Mouse (Mus musculus) mesoderm, embryonic 11.5 days (tissue): ENCODE data around the gene Pes1.
"Not testable (repeated sequence)": the region's sequence is repeated elsewhere in the genome, so short reads cannot be mapped to it uniquely, and the experiment has no call there.

Experiments
- DNase-seq: peaks from one replicate; pipeline ENCODE4 v3.0.0-alpha.2; 2012; ENCODE audit warnings: low read depth, low spot score

Gene Pes1

GRCm38 (mm10) chr11:3963610-3964415 is at the start of gene Pes1:
Pes1 (plus strand) TSS chr11:3963975.
- peak; percentile 86 for DNase-seq

GRCm38 (mm10) chr11:3914109-3914840 is 49.5 kb upstream of the Pes1 start, which contains the start of gene Slc35e4:
Slc35e4 (minus strand) TSS chr11:3914664.
- peak; percentile 84 for DNase-seq

GRCm38 (mm10) chr11:3918738-3919137 is 45.0 kb upstream of the Pes1 start:
- peak; percentile 18 for DNase-seq

- DNase-seq, result no peak
Observed at GRCm38 (mm10) chr11:3920476-3920875, 43.3 kb upstream of the Pes1 start.

GRCm38 (mm10) chr11:3921281-3921850 is 42.4 kb upstream of the Pes1 start:
- peak; percentile 58 for DNase-seq

- DNase-seq, result no peak
Observed at GRCm38 (mm10) chr11:3922115-3922514, 41.7 kb upstream of the Pes1 start.

- DNase-seq, result no peak
Observed at GRCm38 (mm10) chr11:3922731-3923130, 41.0 kb upstream of the Pes1 start.

GRCm38 (mm10) chr11:3925916-3926315 is 37.9 kb upstream of the Pes1 start:
- no peak for DNase-seq

GRCm38 (mm10) chr11:3930019-3930418 is 33.8 kb upstream of the Pes1 start:
- DNase-seq, result no peak

GRCm38 (mm10) chr11:3930931-3931330 is 32.8 kb upstream of the Pes1 start:
- DNase-seq, result no peak

- DNase-seq, result peak; percentile 83
Observed at GRCm38 (mm10) chr11:3931511-3932211, 32.1 kb upstream of the Pes1 start, which contains the start of gene Tcn2. Tcn2 (minus strand) TSS chr11:3932159.

- DNase-seq, result no peak
Observed at GRCm38 (mm10) chr11:3933756-3934285, 30.0 kb upstream of the Pes1 start.

- no peak for DNase-seq
Observed at GRCm38 (mm10) chr11:3935135-3935534, 28.6 kb upstream of the Pes1 start.

- DNase-seq, result no peak
Observed at GRCm38 (mm10) chr11:3936318-3936717, 27.5 kb upstream of the Pes1 start.

- no peak for DNase-seq
Observed at GRCm38 (mm10) chr11:3937321-3937874, 26.4 kb upstream of the Pes1 start.

- DNase-seq, result no peak
Observed at GRCm38 (mm10) chr11:3941371-3941770, 22.4 kb upstream of the Pes1 start.

GRCm38 (mm10) chr11:3946386-3946785 is 17.4 kb upstream of the Pes1 start:
- DNase-seq, result no peak

GRCm38 (mm10) chr11:3954876-3955275 is 8.9 kb upstream of the Pes1 start:
- DNase-seq, result not testable (repeated sequence)

- DNase-seq, result not testable (repeated sequence)
Observed at GRCm38 (mm10) chr11:3955371-3955770, 8.4 kb upstream of the Pes1 start.

GRCm38 (mm10) chr11:3960901-3961300 is 2.9 kb upstream of the Pes1 start:
- DNase-seq, result no peak

GRCm38 (mm10) chr11:3961761-3962160 is 2.0 kb upstream of the Pes1 start:
- no peak for DNase-seq
